Mouse (Mus musculus): Measurements from ENCODE around the gene Ccr6. TPM values are rescaled to one million over a fixed set of nuclear protein-coding genes. Genes with fewer than 3 reads are reported as not detected.

Ccr6 gene
- total RNA-seq, 2 experiments from 2014 or later: not detected

- DNase-seq (ENCODE audit: extremely low spot score in 1 of 2, low spot score in 2 of 2): no peak
- intact Hi-C loops (cut with DNase I): no loop called here
Measured at GRCm38 (mm10) chr17:8229607-8230006, 6.2 kb upstream of the Ccr6 start.

GRCm38 (mm10) chr17:8232089-8232488 lies 3.8 kb upstream of the Ccr6 start:
- intact Hi-C loops (cut with DNase I): no loop called here
- DNase-seq (ENCODE audit: extremely low spot score in 1 of 2, low spot score in 2 of 2): peak; percentile 69 to 80

GRCm38 (mm10) chr17:8233618-8234214 lies 2.1 kb upstream of the Ccr6 start:
- intact Hi-C loops (cut with DNase I): no loop called here
- no peak for DNase-seq (ENCODE audit: extremely low spot score in 1 of 2, low spot score in 2 of 2)

- no peak for DNase-seq (ENCODE audit: extremely low spot score in 1 of 2, low spot score in 2 of 2)
- intact Hi-C loops (cut with DNase I): no loop called here
Measured at GRCm38 (mm10) chr17:8234537-8234936, 1.3 kb upstream of the Ccr6 start.

- intact Hi-C loops (cut with DNase I): no loop called here
- no peak for DNase-seq (ENCODE audit: extremely low spot score in 1 of 2, low spot score in 2 of 2)
Measured at GRCm38 (mm10) chr17:8238012-8238710, 2.3 kb downstream of the Ccr6 start.

GRCm38 (mm10) chr17:8239561-8239960 lies 3.7 kb downstream of the Ccr6 start:
- DNase-seq (ENCODE audit: extremely low spot score in 1 of 2, low spot score in 2 of 2): no peak
- intact Hi-C loops (cut with DNase I): no loop called here

- intact Hi-C loops (cut with DNase I): no loop called here
- no peak for DNase-seq (ENCODE audit: extremely low spot score in 1 of 2, low spot score in 2 of 2)
Measured at GRCm38 (mm10) chr17:8240517-8240916, 4.7 kb downstream of the Ccr6 start.

GRCm38 (mm10) chr17:8241645-8242044 lies 5.8 kb downstream of the Ccr6 start:
- intact Hi-C loops (cut with DNase I): no loop called here
- no peak for DNase-seq (ENCODE audit: extremely low spot score in 1 of 2, low spot score in 2 of 2)

- intact Hi-C loops (cut with DNase I): no loop called here
- DNase-seq (ENCODE audit: extremely low spot score in 1 of 2, low spot score in 2 of 2): no peak
Measured at GRCm38 (mm10) chr17:8242186-8242585, 6.3 kb downstream of the Ccr6 start.

- DNase-seq (ENCODE audit: extremely low spot score in 1 of 2, low spot score in 2 of 2): no peak
- intact Hi-C loops (cut with DNase I): no loop called here
Measured at GRCm38 (mm10) chr17:8244124-8244523, 8.3 kb downstream of the Ccr6 start.

GRCm38 (mm10) chr17:8246102-8246754 lies 10.4 kb downstream of the Ccr6 start:
- no peak for DNase-seq (ENCODE audit: extremely low spot score in 1 of 2, low spot score in 2 of 2)
- intact Hi-C loops (cut with DNase I): no loop called here

- intact Hi-C loops (cut with DNase I): no loop called here
- DNase-seq (ENCODE audit: extremely low spot score in 1 of 2, low spot score in 2 of 2): no peak
Measured at GRCm38 (mm10) chr17:8251704-8252103, 15.9 kb downstream of the Ccr6 start.

GRCm38 (mm10) chr17:8254268-8254667 lies 18.4 kb downstream of the Ccr6 start:
- intact Hi-C loops (cut with DNase I): no loop called here
- DNase-seq (ENCODE audit: extremely low spot score in 1 of 2, low spot score in 2 of 2): no peak

GRCm38 (mm10) chr17:8254914-8255313 lies 19.1 kb downstream of the Ccr6 start:
- intact Hi-C loops (cut with DNase I): no loop called here
- no peak for DNase-seq (ENCODE audit: extremely low spot score in 1 of 2, low spot score in 2 of 2)

- no peak for DNase-seq (ENCODE audit: extremely low spot score in 1 of 2, low spot score in 2 of 2)
- intact Hi-C loops (cut with DNase I): no loop called here
Measured at GRCm38 (mm10) chr17:8255583-8255982, 19.7 kb downstream of the Ccr6 start.

- DNase-seq (ENCODE audit: extremely low spot score in 1 of 2, low spot score in 2 of 2): no peak
- intact Hi-C loops (cut with DNase I): no loop called here
Measured at GRCm38 (mm10) chr17:8256982-8257381, 21.1 kb downstream of the Ccr6 start.

GRCm38 (mm10) chr17:8264638-8265037 lies 28.8 kb downstream of the Ccr6 start:
- intact Hi-C loops (cut with DNase I): loop anchor here (5.0 to 10.0 kb wide), 2 partner anchors 110 to 198 kb away; no protein-coding TSS in a partner anchor

GRCm38 (mm10) chr17:8272054-8272749 lies 36.4 kb downstream of the Ccr6 start:
- no peak for DNase-seq (ENCODE audit: extremely low spot score in 1 of 2, low spot score in 2 of 2)
- intact Hi-C loops (cut with DNase I): no loop called here

More at GRCm38 (mm10) chr17:8264638-8265037, 28.8 kb downstream of the Ccr6 start:
- DNase-seq (ENCODE audit: extremely low spot score in 1 of 2, low spot score in 2 of 2): peak in 1 of 2 experiments; percentile 67

- DNase-seq (ENCODE audit: extremely low spot score in 1 of 2, low spot score in 2 of 2): no peak
- intact Hi-C loops (cut with DNase I): no loop called here
Measured at GRCm38 (mm10) chr17:8272951-8273350, 37.1 kb downstream of the Ccr6 start.

All from left cerebral cortex, postnatal 10 days (tissue).